Mouse (Mus musculus) midbrain, embryonic 13.5 days (tissue): ENCODE results near the gene Lpar6. TPM values are rescaled to one million over a fixed set of nuclear protein-coding genes. Genes with fewer than 3 reads are reported as not detected.
A peak's percentile ranks its signal among the peaks of the same experiment; 100 is the strongest.

Source experiments
- ATAC-seq: fragments of 200-750 bp; cut with Nextera tagmentation; 2 replicates; pipeline ENCODE4 v1.8.0; 2017; ENCODE audit warnings: mild to moderate bottlenecking, moderate TSS enrichment, moderate library complexity
- H3K27ac ChIP-seq: fragments of 300-500 bp; sonication (generic); 2 replicates; pipeline ENCODE4 v1.5.1; 2015; ENCODE audit warnings: inconsistent platforms, mild to moderate bottlenecking, moderate library complexity
- H3K27me3 ChIP-seq: fragments of 300-500 bp; sonication (generic); 2 replicates; pipeline ENCODE4 v1.6.1; 2015; ENCODE audit warnings: mild to moderate bottlenecking, inconsistent platforms
- H3K36me3 ChIP-seq: fragments of 300-500 bp; sonication (generic); 2 replicates; pipeline ENCODE4 v1.6.1; 2015; ENCODE audit warnings: mild to moderate bottlenecking, inconsistent platforms
- H3K4me1 ChIP-seq: fragments of 300-500 bp; sonication (generic); replicated peaks from 2 replicates; pipeline ENCODE4 v1.6.1; 2015; ENCODE audit warnings: inconsistent platforms
- H3K4me2 ChIP-seq: fragments of 300-500 bp; sonication (generic); replicated peaks from 2 replicates; pipeline ENCODE4 v1.6.1; 2015; ENCODE audit warnings: moderate library complexity, mild to moderate bottlenecking, inconsistent platforms
- H3K4me3 ChIP-seq: fragments of 300-500 bp; sonication (generic); replicated peaks from 2 replicates; pipeline ENCODE4 v1.5.1; 2015; ENCODE audit warnings: mild to moderate bottlenecking, inconsistent platforms
- H3K9ac ChIP-seq: fragments of 300-500 bp; sonication (generic); replicated peaks from 2 replicates; pipeline ENCODE4 v1.6.1; 2015; ENCODE audit warnings: mild to moderate bottlenecking, inconsistent platforms
- H3K9me3 ChIP-seq: fragments of 300-500 bp; sonication (generic); 2 replicates; pipeline ENCODE4 v1.6.1; 2016; ENCODE audit warnings: mild to moderate bottlenecking, inconsistent platforms
- WGBS: fragments of 180-500 bp; shearing (Covaris S2); methylation state at CpG from one replicate; pipeline ENCODE4 v1.1.7; 2015; 5-methylcytosine and 5-hydroxymethylcytosine counted together
- microRNA counts: library from miRNA; unstranded; fragments of <30 nt; microRNA quantifications from one replicate; lab custom pipeline; 2016
- microRNA-seq: library from miRNA; unstranded; fragments of <30 nt; microRNA quantifications from one replicate; pipeline ENCODE4, GENCODE M21; 2016
- polyA plus RNA-seq: library from polyadenylated mRNA; unstranded; fragments of >200 nt; fragmentation: Nextera tagmentation; extraction: Ambion mirVana; gene quantifications from 2 replicates; pipeline ENCODE4 v1.2.1, GENCODE M21; 2015

The Lpar6 gene
- polyA plus RNA-seq, 1 experiment from 2014 or later, result 8.6 TPM

GRCm38 (mm10) chr14:73258181-73258580 lies 20.5 kb downstream of the Lpar6 start:
- Histone ChIP-seq H3K4me1 (peaks cover 3% of the 10 kb centered on the region; the same call in 1 of the 2 replicates), H3K27ac (no peak overlapping the region), H3K4me3 (no peak overlapping the region), H3K9ac (no peak overlapping the region), H3K4me2 (no peak overlapping the region), H3K27me3 (no peaks in the 10 kb centered on the region), H3K9me3 (no peaks in the 10 kb centered on the region), H3K36me3 (peaks cover 23% of the 10 kb centered on the region)
- WGBS, result 72% methylated on average over 4 of the region's 4 CpGs
- no peak for ATAC-seq

- WGBS, result 96% methylated on average over 9 of the region's 9 CpGs
These were observed 24.5 kb downstream of the Lpar6 start for GRCm38 (mm10) chr14:73262210-73262609.

DNA sequence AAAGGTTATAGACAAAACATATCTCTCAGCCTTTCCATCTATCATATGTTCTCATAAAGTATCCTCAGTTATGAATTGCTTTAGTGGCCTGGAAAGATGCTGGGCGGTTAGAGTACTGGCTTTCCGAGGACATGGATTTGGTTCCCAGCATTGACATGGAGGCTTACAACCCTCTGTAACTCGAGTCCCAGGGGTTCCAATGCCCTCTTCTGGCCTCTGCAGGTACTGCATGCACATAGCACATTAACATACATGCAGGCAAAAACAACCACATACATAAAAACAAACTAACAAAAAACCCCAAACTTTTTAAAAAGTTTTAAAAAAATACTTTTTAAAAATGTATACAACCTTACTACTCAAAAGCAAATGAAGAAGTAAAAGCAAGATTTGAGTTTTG lies 28.5 kb downstream of the Lpar6 start:
- no peak overlapping the region for H3K4me3 ChIP-seq
- H3K36me3 ChIP-seq, result peaks cover 40% of the 10 kb centered on the region
- WGBS, result 91% methylated on average over 3 of the region's 3 CpGs
- no peaks in the 10 kb centered on the region for H3K27me3 ChIP-seq
- H3K4me2 ChIP-seq, result no peak overlapping the region
- 0 out of 2 replicates have a peak, but pooled peaks cover 5% of the 10 kb centered on the region for H3K9me3 ChIP-seq
- no peaks in the 10 kb centered on the region for H3K4me1 ChIP-seq
- H3K9ac ChIP-seq, result no peak overlapping the region
- H3K27ac ChIP-seq, result no peak overlapping the region
- no peak for ATAC-seq

More at GRCm38 (mm10) chr14:73262210-73262609, 24.5 kb downstream of the Lpar6 start:
- Histone ChIP-seq H3K4me2 (no peak overlapping the region), H3K27me3 (no peaks in the 10 kb centered on the region), H3K4me3 (no peak overlapping the region), H3K9me3 (0 out of 2 replicates have a peak, but pooled peaks cover 5% of the 10 kb centered on the region), H3K4me1 (no peaks in the 10 kb centered on the region), H3K9ac (no peak overlapping the region), H3K36me3 (peaks cover 40% of the 10 kb centered on the region), H3K27ac (no peak overlapping the region)
- ATAC-seq, result no peak

DNA sequence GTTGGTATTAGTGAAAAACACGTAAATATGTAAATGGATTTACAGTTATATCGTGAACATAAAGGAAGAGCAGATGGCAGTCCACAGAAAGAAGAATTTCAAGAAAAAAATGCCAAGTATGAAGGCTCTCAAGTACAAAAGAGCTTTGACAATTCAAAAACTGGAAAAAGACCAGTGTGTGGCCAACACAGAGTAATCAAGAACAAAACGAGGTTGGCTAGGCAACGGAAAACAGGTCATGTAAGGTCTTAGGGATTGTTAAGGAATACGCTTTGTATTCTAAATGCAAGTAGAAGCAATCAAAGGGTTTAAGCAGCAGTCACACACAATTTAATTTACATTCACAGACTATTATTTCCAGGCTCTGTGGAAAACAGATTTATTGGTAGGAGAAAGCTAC lies 34.1 kb downstream of the Lpar6 start:
- no peaks in the 10 kb centered on the region for H3K9me3 ChIP-seq
- H3K27ac ChIP-seq, result peak overlapping the region; percentile 32; the same call in 1 of the 2 replicates
- H3K27me3 ChIP-seq, result no peaks in the 10 kb centered on the region
- 22% methylated on average over 5 of the region's 5 CpGs for WGBS
- peaks cover 21% of the 10 kb centered on the region for H3K4me1 ChIP-seq
- no peak overlapping the region for H3K4me3 ChIP-seq
- H3K36me3 ChIP-seq, result peaks cover 14% of the 10 kb centered on the region
- H3K4me2 ChIP-seq, result no peak overlapping the region
- ATAC-seq, result no peak
- no peak overlapping the region for H3K9ac ChIP-seq

DNA sequence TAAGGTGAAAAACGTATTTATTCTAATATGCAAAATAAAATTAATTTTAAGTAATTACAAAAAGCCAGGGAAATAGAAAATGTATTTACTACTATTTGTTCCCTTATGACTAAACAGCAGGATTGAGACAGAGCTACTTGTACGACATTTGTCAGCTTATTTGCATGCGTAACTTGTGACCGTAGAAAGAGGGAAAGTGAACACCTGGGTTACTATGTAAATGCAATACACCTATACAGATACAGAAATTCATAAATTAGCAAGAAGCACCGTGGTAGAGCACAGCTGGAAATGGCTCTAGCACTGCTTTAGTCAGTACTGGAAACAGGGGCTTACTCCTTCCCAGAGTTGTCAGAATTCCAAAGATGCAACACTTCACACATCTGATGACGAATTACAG lies 41.4 kb downstream of the Lpar6 start:
- Histone ChIP-seq H3K9ac (no peak overlapping the region), H3K27me3 (no peaks in the 10 kb centered on the region), H3K9me3 (no peaks in the 10 kb centered on the region), H3K4me2 (no peak overlapping the region), H3K4me1 (peaks cover 8% of the 10 kb centered on the region), H3K4me3 (no peak overlapping the region), H3K36me3 (peaks cover 8% of the 10 kb centered on the region), H3K27ac (no peak overlapping the region)
- 91% methylated on average over 6 of the region's 6 CpGs for WGBS
- no peak for ATAC-seq

DNA sequence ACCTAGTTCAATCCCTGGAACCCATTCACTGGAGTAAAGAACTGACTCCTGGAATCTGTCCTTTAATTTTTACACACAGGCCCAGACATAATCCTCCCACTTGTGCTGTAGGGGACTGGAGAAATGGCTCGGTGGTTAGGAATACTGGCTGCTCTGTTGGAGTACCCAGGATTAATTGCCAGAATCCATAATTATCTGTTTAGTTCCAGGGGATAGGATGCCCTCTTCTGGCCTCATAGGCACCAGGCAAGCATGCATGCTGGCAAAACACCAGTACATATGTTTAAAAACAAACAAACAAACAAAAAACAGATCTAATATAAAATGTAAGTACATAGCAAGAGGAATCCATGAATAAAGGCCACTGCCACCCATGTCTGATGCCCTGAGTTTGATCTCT lies 43.3 kb downstream of the Lpar6 start:
- H3K4me1 ChIP-seq, result peaks cover 3% of the 10 kb centered on the region
- no peak overlapping the region for H3K27ac ChIP-seq
- no peaks in the 10 kb centered on the region for H3K9me3 ChIP-seq
- H3K4me3 ChIP-seq, result no peak overlapping the region
- ATAC-seq, result no peak
- H3K27me3 ChIP-seq, result no peaks in the 10 kb centered on the region
- H3K9ac ChIP-seq, result no peak overlapping the region
- 10% methylated on average over 1 of the region's 1 CpGs for WGBS
- H3K36me3 ChIP-seq, result peaks cover 13% of the 10 kb centered on the region
- H3K4me2 ChIP-seq, result no peak overlapping the region

- WGBS, result 96% methylated on average over 2 of the region's 2 CpGs
- no peaks in the 10 kb centered on the region for H3K9me3 ChIP-seq
- peaks cover 12% of the 10 kb centered on the region; the same call in 1 of the 2 replicates for H3K36me3 ChIP-seq
- no peak overlapping the region for H3K4me3 ChIP-seq
- no peak overlapping the region for H3K4me2 ChIP-seq
- H3K9ac ChIP-seq, result no peak overlapping the region
- H3K27ac ChIP-seq, result no peak overlapping the region
- no peak for ATAC-seq
- H3K4me1 ChIP-seq, result no peaks in the 10 kb centered on the region
- H3K27me3 ChIP-seq, result no peaks in the 10 kb centered on the region
These were observed 52.2 kb downstream of the Lpar6 start for GRCm38 (mm10) chr14:73289915-73290314.

- 72% methylated on average over 1 of the region's 1 CpGs for whole genome bisulfite sequencing
- Histone ChIP-seq H3K27me3 (no peaks in the 10 kb centered on the region), H3K4me1 (no peaks in the 10 kb centered on the region), H3K9ac (no peak overlapping the region), H3K4me3 (no peak overlapping the region), H3K9me3 (no peaks in the 10 kb centered on the region), H3K27ac (no peak overlapping the region), H3K4me2 (no peak overlapping the region), H3K36me3 (peaks cover 9% of the 10 kb centered on the region; the same call in 1 of the 2 replicates)
- no peak for ATAC-seq
These were observed 54.7 kb downstream of the Lpar6 start for GRCm38 (mm10) chr14:73292434-73292833.

MicroRNAs encoded within 50 kb of the gene (microRNA counts, 519-probe panel; counts per million panel counts)
- 110 counts per million, percentile 56 among the panel's probes with 10 or more counts for microRNA mmu-miR-687 (lab: Ali Mortazavi, UCI)

Small RNAs within 50 kb of the gene (microRNA-seq; reads per million reads assigned to microRNA genes)
- not detected for gene Mir687

Other genes starting within 250 kb of the Lpar6 start
- gene Cysltr2, start 188.8 kb upstream of the Lpar6 start, polyA plus RNA-seq, result not detected in 2 replicates
- gene Rcbtb2, start 114.9 kb upstream of the Lpar6 start, polyA plus RNA-seq, result 103 and 104 TPM in 2 replicates
- 21.2 and 22.3 TPM in 2 replicates for gene Rb1, start 87.9 kb downstream of the Lpar6 start, polyA plus RNA-seq
- 442 and 449 TPM in 2 replicates for gene Itm2b, start 147.4 kb downstream of the Lpar6 start, polyA plus RNA-seq